Mouse (Mus musculus) olfactory bulb, adult 2 months (tissue): Measurements from ENCODE around the gene Mdga1. TPM values are rescaled to one million over a fixed set of nuclear protein-coding genes. Genes with fewer than 3 reads are reported as not detected.

Experiments used
- H3K27ac ChIP-seq: fragments of 200-500 bp; 2 replicates; pipeline ENCODE4 v1.5.1; 2012; ENCODE audit warnings: low read depth, low read length; ENCODE audit not compliant: insufficient read depth
- H3K4me1 ChIP-seq: fragments of 200-500 bp; 2 replicates; pipeline ENCODE4 v1.6.1; 2012; ENCODE audit warnings: low read length; ENCODE audit not compliant: control insufficient read depth, insufficient read depth
- H3K4me3 ChIP-seq: fragments of 200-500 bp; 2 replicates; pipeline ENCODE4 v1.5.1; 2012; ENCODE audit warnings: mild to moderate bottlenecking, low read depth, low read length, moderate library complexity; ENCODE audit not compliant: insufficient read depth
- CTCF ChIP-seq: fragments of 200-500 bp; IDR thresholded peaks from 2 replicates; pipeline ENCODE4 v1.5.1; 2012; ENCODE audit warnings: low read depth, mild to moderate bottlenecking, low read length, moderate library complexity; ENCODE audit not compliant: insufficient read depth
- POLR2A ChIP-seq: fragments of 200-500 bp; IDR thresholded peaks from 2 replicates; pipeline ENCODE4 v1.6.1; 2012; ENCODE audit warnings: mild to moderate bottlenecking, low read depth, low read length, moderate library complexity; ENCODE audit not compliant: insufficient read depth
- WGBS: fragments of 180-500 bp; shearing (Covaris S2); methylation state at CpG from one replicate; pipeline ENCODE4 v1.1.7; 2018; 5-methylcytosine and 5-hydroxymethylcytosine counted together
- polyA plus RNA-seq: library from polyadenylated mRNA; stranded (reverse); fragments of >200 nt; gene quantifications from 2 replicates; pipeline ENCODE4 v1.2.4, GENCODE M21; 2012; ENCODE audit warnings: low replicate concordance; ENCODE audit not compliant: missing spikeins, insufficient read depth, insufficient read length

Mdga1 gene
- polyA plus RNA-seq, 1 experiment, result not detected

DNA sequence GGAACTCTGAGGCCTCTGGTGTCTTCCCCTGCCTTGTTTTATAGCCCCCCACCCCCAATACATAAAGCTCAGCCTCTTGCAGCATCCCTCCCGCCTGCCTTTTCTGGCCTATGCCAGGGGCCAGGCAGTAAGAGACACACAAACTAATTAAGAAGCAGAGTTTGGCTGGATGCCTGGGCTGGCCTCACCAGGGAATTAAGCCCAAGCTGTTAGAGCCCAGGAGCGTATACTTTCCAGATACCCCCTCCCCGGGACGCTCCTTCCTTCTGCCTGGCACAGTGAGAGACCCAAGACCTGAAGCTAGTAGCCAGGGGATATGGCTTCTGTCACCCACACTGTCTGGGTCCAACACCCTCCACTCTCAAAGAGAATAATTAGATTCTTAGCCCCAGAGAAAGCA lies 83.8 kb downstream of the Mdga1 start:
- H3K27ac ChIP-seq, result no peak overlapping the region

DNA sequence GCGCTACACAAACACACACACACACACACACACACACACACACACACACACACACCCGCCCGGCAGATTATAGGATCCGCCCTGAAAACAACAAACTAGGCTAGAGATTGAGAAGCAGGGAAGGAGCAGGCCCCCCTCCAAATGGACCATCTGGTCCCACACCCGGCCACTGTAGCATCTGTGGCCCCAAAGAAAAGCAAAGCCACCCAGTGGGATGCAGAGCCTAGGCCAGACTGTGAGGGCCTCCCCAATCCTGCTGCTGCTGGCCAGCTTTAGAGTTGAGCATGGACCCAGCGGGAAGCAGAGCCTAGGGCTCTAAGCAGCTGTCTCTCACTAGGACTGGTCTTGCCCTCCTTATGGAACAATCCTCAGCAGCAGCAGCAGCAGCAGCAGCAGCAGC lies 85.3 kb downstream of the Mdga1 start:
- no peak for TF ChIP-seq CTCF
- no peak for TF ChIP-seq POLR2A
- WGBS, result 74% methylated on average over 6 of the region's 6 CpGs
- Histone ChIP-seq H3K4me1 (peaks cover 31% of the 10 kb centered on the region), H3K4me3 (peak overlapping the region; percentile 55), H3K27ac (no peak overlapping the region)

More for the DNA sequence above, 83.8 kb downstream of the Mdga1 start:
- Histone ChIP-seq H3K4me3 (peak overlapping the region; percentile 55), H3K4me1 (peaks cover 40% of the 10 kb centered on the region)
- no peak for TF ChIP-seq CTCF
- TF ChIP-seq POLR2A, result no peak
- WGBS, result 24% methylated on average over 4 of the region's 4 CpGs

DNA sequence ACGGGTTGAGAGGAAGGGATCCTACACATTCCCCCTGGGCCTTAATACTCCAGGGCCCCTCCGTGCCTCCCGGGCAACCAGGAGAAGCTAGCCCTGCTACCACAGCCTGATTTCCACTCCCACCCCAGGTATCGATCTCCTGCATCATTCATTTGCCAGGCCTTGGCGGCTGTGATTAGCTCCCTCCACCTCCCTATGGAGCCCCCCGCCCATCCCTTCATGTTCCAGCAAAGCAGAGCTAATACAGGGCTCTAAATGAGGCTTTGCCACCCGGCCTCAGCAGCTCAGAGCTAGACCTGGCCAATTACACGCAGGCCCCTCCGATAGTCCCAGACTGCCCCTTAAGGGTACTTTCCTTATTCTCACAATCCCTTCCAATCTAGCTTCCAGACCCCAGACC lies 86.5 kb downstream of the Mdga1 start:
- WGBS, result 45% methylated on average over 9 of the region's 9 CpGs
- Histone ChIP-seq H3K27ac (no peak overlapping the region), H3K4me3 (peak overlapping the region; percentile 15; the same call in 1 of the 2 replicates), H3K4me1 (peaks cover 25% of the 10 kb centered on the region)
- TF ChIP-seq POLR2A, result no peak
- TF ChIP-seq CTCF, result no peak

DNA sequence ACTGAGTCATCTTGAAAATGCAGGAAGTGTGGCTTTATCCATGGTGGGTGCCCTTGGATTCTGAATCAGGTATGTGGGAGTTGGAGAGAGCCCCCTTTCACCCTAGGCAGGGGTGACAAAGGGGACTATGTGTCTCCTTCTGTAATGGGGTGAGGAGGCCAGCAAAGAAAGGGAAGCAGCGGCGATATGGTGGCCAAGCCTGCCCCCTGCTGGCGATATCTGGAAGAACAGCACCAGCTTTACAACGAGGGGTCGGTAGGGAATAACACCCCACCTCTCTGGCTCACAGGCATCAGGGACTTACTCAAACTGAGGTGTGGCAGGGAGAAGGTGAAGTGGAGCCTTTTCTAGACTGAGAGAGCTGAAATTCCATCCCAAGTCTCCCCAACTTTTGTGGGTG lies 87.0 kb downstream of the Mdga1 start:
- peaks cover 22% of the 10 kb centered on the region for H3K4me1 ChIP-seq
- H3K4me3 ChIP-seq, result peak overlapping the region; percentile 15; the same call in 1 of the 2 replicates
- no peak overlapping the region for H3K27ac ChIP-seq
- TF ChIP-seq CTCF (peak; percentile 88), POLR2A (no peak)
- 1% methylated on average over 5 of the region's 5 CpGs for WGBS

DNA sequence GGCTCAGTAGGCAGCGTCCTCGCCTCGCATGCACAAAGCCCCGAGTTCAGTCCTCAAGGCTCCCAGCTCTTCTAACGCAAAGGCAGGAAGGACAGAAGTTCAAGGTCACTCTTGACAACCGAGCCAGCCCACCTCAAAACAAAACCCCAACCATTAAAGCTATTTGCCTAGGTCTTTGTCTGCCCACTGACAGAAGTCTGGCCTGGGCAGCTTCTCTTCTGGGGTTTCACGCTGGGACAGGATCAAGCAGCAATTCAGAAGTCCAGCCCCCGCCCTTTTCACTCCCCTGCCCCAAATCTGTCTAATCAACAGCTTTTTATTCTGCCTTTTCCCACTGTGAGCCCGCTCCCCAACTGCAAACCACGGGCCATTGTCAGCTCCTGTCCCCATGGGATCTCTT lies 89.6 kb downstream of the Mdga1 start:
- Histone ChIP-seq H3K27ac (no peak overlapping the region), H3K4me1 (0 out of 2 replicates have a peak, but pooled peaks cover 3% of the 10 kb centered on the region), H3K4me3 (no peak overlapping the region)
- TF ChIP-seq CTCF (no peak), POLR2A (no peak)
- WGBS, result 63% methylated on average over 10 of the region's 10 CpGs

DNA sequence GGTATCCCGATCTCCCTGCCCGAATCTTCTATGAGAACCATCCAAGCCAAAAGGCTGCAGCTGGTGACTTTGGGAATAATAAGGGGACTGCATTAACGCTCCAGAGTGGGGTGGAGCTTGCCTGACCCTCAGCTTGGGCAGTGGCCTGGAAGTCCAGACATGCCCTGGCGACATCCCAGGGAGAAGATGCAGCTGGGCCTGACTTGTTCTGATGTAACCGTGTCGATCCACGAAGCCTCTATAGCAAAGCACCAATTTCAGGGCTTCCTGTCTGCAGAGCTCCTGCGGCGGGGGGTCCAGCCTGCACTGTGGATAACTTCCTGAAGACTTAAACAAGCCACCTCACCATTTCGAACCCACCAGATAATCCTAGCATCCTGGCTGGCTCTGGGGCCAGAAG lies 90.9 kb downstream of the Mdga1 start:
- Histone ChIP-seq H3K4me1 (peaks cover 7% of the 10 kb centered on the region; the same call in 1 of the 2 replicates), H3K4me3 (no peak overlapping the region), H3K27ac (no peak overlapping the region)
- WGBS, result 65% methylated on average over 10 of the region's 10 CpGs
- TF ChIP-seq POLR2A (no peak), CTCF (no peak)

DNA sequence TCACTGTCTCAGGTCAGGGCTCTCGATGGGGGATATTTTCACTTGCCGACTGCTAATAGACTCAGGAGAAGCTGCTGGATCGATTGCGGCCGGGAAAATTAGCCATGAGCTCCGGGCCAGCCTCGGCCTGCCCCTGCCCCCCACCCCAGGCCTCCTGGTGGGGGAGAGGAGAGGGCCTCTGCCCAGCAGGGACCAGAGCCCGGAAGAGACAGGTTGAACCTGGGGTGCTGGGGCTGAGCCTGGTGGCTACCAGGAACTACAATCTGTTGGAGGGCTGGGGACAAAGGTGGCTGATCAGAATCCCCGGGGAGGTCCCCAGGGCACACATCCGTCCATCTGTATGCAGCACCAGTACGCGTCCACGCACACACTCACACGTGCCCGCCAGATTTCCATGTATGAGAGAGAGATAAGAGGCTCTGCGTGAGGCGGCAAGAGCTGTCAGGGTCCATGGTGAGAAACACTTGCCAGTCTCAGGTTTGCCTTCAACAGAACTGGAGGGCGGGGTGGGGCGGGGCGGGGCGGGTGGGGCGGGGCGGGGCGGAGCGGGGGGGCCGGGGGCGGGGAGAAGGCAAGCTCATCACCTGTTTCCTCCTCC lies 95.7 kb downstream of the Mdga1 start:
- H3K4me1 ChIP-seq, result peaks cover 18% of the 10 kb centered on the region
- H3K27ac ChIP-seq, result peak overlapping the region; percentile 35
- TF ChIP-seq CTCF, result no peak
- WGBS, result 31% methylated on average over 27 of the region's 27 CpGs
- no peak overlapping the region for H3K4me3 ChIP-seq

DNA sequence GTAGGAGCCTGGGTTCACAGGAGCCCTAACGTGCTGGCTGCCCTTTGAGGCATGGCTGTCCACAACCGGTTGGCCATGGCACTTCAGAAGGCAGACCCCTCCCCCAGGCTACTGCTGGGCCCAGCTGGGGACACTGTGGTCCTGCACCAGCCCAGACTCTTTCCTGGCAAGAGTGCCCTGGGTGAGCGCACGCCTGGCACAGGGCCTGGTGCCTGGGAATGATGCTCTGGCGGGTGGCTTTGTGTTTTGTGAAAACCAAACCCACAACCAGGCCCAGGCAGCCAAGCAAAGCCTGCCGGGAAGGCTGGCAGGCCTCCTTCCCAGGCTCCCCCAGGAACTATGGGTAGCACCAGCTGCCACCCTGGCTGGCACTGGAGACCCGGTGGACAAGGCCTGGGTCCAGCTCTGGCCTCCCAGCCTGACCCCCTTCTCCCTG lies 96.3 kb downstream of the Mdga1 start:
- peaks cover 18% of the 10 kb centered on the region for H3K4me1 ChIP-seq
- no peak overlapping the region for H3K4me3 ChIP-seq
- TF ChIP-seq CTCF (no peak), POLR2A (no peak)
- peak overlapping the region; percentile 35 for H3K27ac ChIP-seq
- 46% methylated on average over 7 of the region's 7 CpGs for WGBS

DNA sequence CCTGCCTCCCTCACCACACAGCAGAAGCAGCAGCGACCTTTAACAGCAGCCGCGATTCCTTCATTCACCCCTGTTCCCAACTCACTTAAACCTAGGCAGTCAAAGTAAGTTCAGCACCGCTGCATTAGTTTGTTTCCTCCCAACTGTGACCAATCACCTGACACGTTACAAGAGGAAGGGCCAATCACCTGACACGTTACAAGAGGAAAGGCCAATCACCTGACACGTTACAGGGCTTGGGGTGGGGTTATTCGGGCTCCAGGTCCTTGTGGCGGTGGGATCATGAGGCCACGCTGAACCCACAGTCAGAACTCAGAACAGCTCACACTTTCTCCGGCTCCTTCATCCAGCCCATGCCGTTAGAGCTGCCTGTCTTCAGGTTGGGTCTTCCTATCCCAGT lies 99.6 kb downstream of the Mdga1 start:
- 89% methylated on average over 12 of the region's 12 CpGs for WGBS
- TF ChIP-seq CTCF (no peak), POLR2A (no peak)
- Histone ChIP-seq H3K4me1 (peaks cover 18% of the 10 kb centered on the region), H3K4me3 (no peak overlapping the region), H3K27ac (no peak overlapping the region)
